Mouse (Mus musculus): ENCODE results near the gene Etnppl. TPM values are rescaled to one million over a fixed set of nuclear protein-coding genes. Genes with fewer than 3 reads are reported as not detected.
A peak's percentile ranks its signal among the peaks of the same experiment; 100 is the strongest.

The Etnppl gene
- 0.03 TPM in 1 of 2 replicates, not detected in the other for polyA plus RNA-seq (2012; rRNA removed)
- polyA plus RNA-seq (2014; fragmentation: Nextera tagmentation; extraction: Ambion mirVana) = not detected in 2 replicates

GRCm38 (mm10) chr3:130617439-130617898, at the start of gene Etnppl:
Gene Etnppl, plus strand, starts transcription at chr3:130617448.
- Histone ChIP-seq H3K27ac (no peak within 1 kb of the TSS), H3K27me3 (ENCODE audit: control insufficient read depth, insufficient read depth, low read length) (no peaks in the 10 kb centered on the region), H3K9me3 (ENCODE audit: control insufficient read depth, low read length) (no peaks in the 10 kb centered on the region), H3K9ac (replicated peaks) (no peak within 1 kb of the TSS), H3K36me3 (replicated peaks; ENCODE audit: control insufficient read depth, insufficient read depth, low read depth) (no peaks in the 10 kb centered on the region), H3K4me2 (ENCODE audit: low read depth) (no peak within 1 kb of the TSS), H3K4me3 (ENCODE audit: insufficient read depth in 1 of 2, low read depth in 2 of 2, low read length in 2 of 2) (no peak within 1 kb of the TSS), H3K4me1 (replicated peaks; ENCODE audit: control insufficient read depth in 2 of 2, insufficient read depth in 2 of 2, low read length in 1 of 2) (no peaks in the 10 kb centered on the region)
- 9% methylated on average over 10 of the region's 10 CpGs for WGBS (ENCODE audit: insufficient replicate concordance)
- ATAC-seq (ENCODE audit: insufficient read depth) (no peak), DNase-seq (ENCODE audit: low read depth in 3 of 3, low spot score in 3 of 3) (no peak)
- no peak for TF ChIP-seq EP300 (IDR thresholded peaks at IDR 0.05; ENCODE audit: low read depth)
- no peak for TF ChIP-seq CTCF (IDR thresholded peaks at IDR 0.05; ENCODE audit: low read depth)

GRCm38 (mm10) chr3:130568331-130569095, 48.7 kb upstream of the Etnppl start:
- no peak overlapping the region for H3K27ac ChIP-seq
- no peak overlapping the region for H3K4me3 ChIP-seq (ENCODE audit: insufficient read depth in 1 of 2, low read depth in 2 of 2, low read length in 2 of 2)
- no peak overlapping the region for H3K4me2 ChIP-seq (ENCODE audit: low read depth)
- H3K4me1 ChIP-seq (replicated peaks; ENCODE audit: control insufficient read depth in 2 of 2, insufficient read depth in 2 of 2, low read length in 1 of 2) = no peaks in the 10 kb centered on the region
- H3K27me3 ChIP-seq (ENCODE audit: control insufficient read depth, insufficient read depth, low read length) = no peaks in the 10 kb centered on the region
- DNase-seq (ENCODE audit: low read depth in 3 of 3, low spot score in 3 of 3) = no peak
- 69% methylated on average over 16 of the region's 16 CpGs for WGBS (ENCODE audit: insufficient replicate concordance)
- H3K9me3 ChIP-seq (ENCODE audit: control insufficient read depth, low read length) = no peaks in the 10 kb centered on the region
- H3K9ac ChIP-seq (replicated peaks) = no peak overlapping the region
- TF ChIP-seq CTCF (IDR thresholded peaks at IDR 0.05; ENCODE audit: low read depth) (no peak), EP300 (IDR thresholded peaks at IDR 0.05; ENCODE audit: low read depth) (no peak)
- ATAC-seq (ENCODE audit: insufficient read depth) = no peak
- no peaks in the 10 kb centered on the region for H3K36me3 ChIP-seq (replicated peaks; ENCODE audit: control insufficient read depth, insufficient read depth, low read depth)

GRCm38 (mm10) chr3:130573243-130573642, 44.0 kb upstream of the Etnppl start:
- WGBS (ENCODE audit: insufficient replicate concordance) = 54% methylated on average over 5 of the region's 5 CpGs
- H3K4me3 ChIP-seq (ENCODE audit: insufficient read depth in 1 of 2, low read depth in 2 of 2, low read length in 2 of 2) = no peak overlapping the region
- no peak for ATAC-seq (ENCODE audit: insufficient read depth)
- no peaks in the 10 kb centered on the region for H3K9me3 ChIP-seq (ENCODE audit: control insufficient read depth, low read length)
- no peak overlapping the region for H3K9ac ChIP-seq (replicated peaks)
- no peaks in the 10 kb centered on the region for H3K36me3 ChIP-seq (replicated peaks; ENCODE audit: control insufficient read depth, insufficient read depth, low read depth)
- H3K4me1 ChIP-seq (replicated peaks; ENCODE audit: control insufficient read depth in 2 of 2, insufficient read depth in 2 of 2, low read length in 1 of 2) = no peaks in the 10 kb centered on the region
- no peak overlapping the region for H3K27ac ChIP-seq
- no peak for DNase-seq (ENCODE audit: low read depth in 3 of 3, low spot score in 3 of 3)
- H3K4me2 ChIP-seq (ENCODE audit: low read depth) = no peak overlapping the region
- no peak for TF ChIP-seq EP300 (IDR thresholded peaks at IDR 0.05; ENCODE audit: low read depth)
- peak; percentile 48 for TF ChIP-seq CTCF (IDR thresholded peaks at IDR 0.05; ENCODE audit: low read depth)
- H3K27me3 ChIP-seq (ENCODE audit: control insufficient read depth, insufficient read depth, low read length) = no peaks in the 10 kb centered on the region

- peak in 1 of 3 experiments; percentile 4 for DNase-seq (ENCODE audit: low read depth in 3 of 3, low spot score in 3 of 3)
- Histone ChIP-seq H3K4me1 (replicated peaks; ENCODE audit: control insufficient read depth in 2 of 2, insufficient read depth in 2 of 2, low read length in 1 of 2) (no peaks in the 10 kb centered on the region), H3K27me3 (ENCODE audit: control insufficient read depth, insufficient read depth, low read length) (no peaks in the 10 kb centered on the region), H3K4me3 (ENCODE audit: insufficient read depth in 1 of 2, low read depth in 2 of 2, low read length in 2 of 2) (no peak overlapping the region), H3K4me2 (ENCODE audit: low read depth) (no peak overlapping the region), H3K9ac (replicated peaks) (no peak overlapping the region), H3K36me3 (replicated peaks; ENCODE audit: control insufficient read depth, insufficient read depth, low read depth) (no peaks in the 10 kb centered on the region), H3K27ac (no peak overlapping the region), H3K9me3 (ENCODE audit: control insufficient read depth, low read length) (no peaks in the 10 kb centered on the region)
- TF ChIP-seq EP300 (IDR thresholded peaks at IDR 0.05; ENCODE audit: low read depth) (no peak), CTCF (IDR thresholded peaks at IDR 0.05; ENCODE audit: low read depth) (peak; percentile 44; the same call in 1 of the 2 replicates)
- no peak for ATAC-seq (ENCODE audit: insufficient read depth)
- 21% methylated on average over 5 of the region's 5 CpGs for WGBS (ENCODE audit: insufficient replicate concordance)
These were observed 42.6 kb upstream of the Etnppl start for GRCm38 (mm10) chr3:130574652-130575051.

- Histone ChIP-seq H3K4me3 (ENCODE audit: insufficient read depth in 1 of 2, low read depth in 2 of 2, low read length in 2 of 2) (no peak overlapping the region), H3K27ac (no peak overlapping the region), H3K36me3 (replicated peaks; ENCODE audit: control insufficient read depth, insufficient read depth, low read depth) (no peaks in the 10 kb centered on the region), H3K4me2 (ENCODE audit: low read depth) (no peak overlapping the region), H3K9ac (replicated peaks) (no peak overlapping the region), H3K4me1 (replicated peaks; ENCODE audit: control insufficient read depth in 2 of 2, insufficient read depth in 2 of 2, low read length in 1 of 2) (no peaks in the 10 kb centered on the region), H3K27me3 (ENCODE audit: control insufficient read depth, insufficient read depth, low read length) (no peaks in the 10 kb centered on the region), H3K9me3 (ENCODE audit: control insufficient read depth, low read length) (no peaks in the 10 kb centered on the region)
- ATAC-seq (ENCODE audit: insufficient read depth) (no peak), DNase-seq (ENCODE audit: low read depth in 3 of 3, low spot score in 3 of 3) (peak in 1 of 3 experiments; percentile 4)
- no peak for TF ChIP-seq EP300 (IDR thresholded peaks at IDR 0.05; ENCODE audit: low read depth)
- peak; percentile 73 for TF ChIP-seq CTCF (IDR thresholded peaks at IDR 0.05; ENCODE audit: low read depth)
- 49% methylated on average over 6 of the region's 6 CpGs for WGBS (ENCODE audit: insufficient replicate concordance)
These were observed 40.6 kb upstream of the Etnppl start for GRCm38 (mm10) chr3:130576683-130577082.
